Comparison of ENCODE assay signal across 8 mouse cellular contexts in genomic region chr14:20703461-20703860, GRCm38 (mm10). TPM values are rescaled to one million over a fixed set of nuclear protein-coding genes. Genes with fewer than 3 reads are reported as not detected.
DNase-seq lines count a peak whose midpoint lies in the region; ATAC-seq and TF ChIP-seq lines count a peak whose summit lies in the region.
"Not testable (repeated sequence)": the region's sequence is repeated elsewhere in the genome, so short reads cannot be mapped to it uniquely, and the experiment has no call there.

No protein-coding gene starts in this region.

- not testable (repeated sequence) for ATAC-seq in embryonic facial prominence, embryonic 11.5 days (replicated peaks; ENCODE audit: insufficient number of reproducible peaks, low FRiP score, low TSS enrichment, low read depth); forebrain, embryonic 16.5 days; hindbrain, embryonic 11.5 days (ENCODE audit: low FRiP score); kidney, embryonic 15.5 days (replicated peaks; ENCODE audit: low FRiP score); liver, embryonic 12.5 days; neural tube, embryonic 15.5 days (ENCODE audit: low FRiP score)

- TF ChIP-seq CTCF in C2C12 (IDR thresholded peaks at IDR 0.05; ENCODE audit: control insufficient read depth, insufficient read depth, insufficient read length): not testable (repeated sequence)

- peak overlapping the region; percentile 58 for H3K4me2 ChIP-seq in embryonic facial prominence, embryonic 11.5 days (ENCODE audit: low read depth, low read length)
- peak overlapping the region; percentile 64 for H3K4me2 ChIP-seq in forebrain, embryonic 16.5 days (ENCODE audit: low read length)
- peak overlapping the region; percentile 56 for H3K4me2 ChIP-seq in hindbrain, embryonic 11.5 days (replicated peaks; ENCODE audit: low read depth, low read length)
- H3K4me2 ChIP-seq in kidney, embryonic 15.5 days: peak overlapping the region; percentile 64
- H3K4me2 ChIP-seq in liver, embryonic 12.5 days: peak overlapping the region; percentile 79
- H3K4me2 ChIP-seq in neural tube, embryonic 15.5 days: peak overlapping the region; percentile 68

- peaks cover 58% of the 10 kb centered on the region for H3K79me3 ChIP-seq in C2C12 (ENCODE audit: low read depth)

- H3K36me3 ChIP-seq in C2C12 (ENCODE audit: control insufficient read depth, insufficient read depth): peaks cover 28% of the 10 kb centered on the region
- H3K36me3 ChIP-seq in embryonic facial prominence, embryonic 11.5 days (replicated peaks; ENCODE audit: control insufficient read depth, insufficient read depth, low read depth, low read length); forebrain, embryonic 16.5 days (ENCODE audit: control insufficient read depth, insufficient read depth); hindbrain, embryonic 11.5 days (ENCODE audit: control insufficient read depth, insufficient read depth, low read length): not testable (repeated sequence)
- H3K36me3 ChIP-seq in kidney, embryonic 15.5 days: peaks cover 36% of the 10 kb centered on the region
- H3K36me3 ChIP-seq in liver, embryonic 12.5 days: peaks cover 37% of the 10 kb centered on the region
- H3K36me3 ChIP-seq in midbrain, embryonic 10.5 days: peaks cover 37% of the 10 kb centered on the region
- peaks cover 12% of the 10 kb centered on the region for H3K36me3 ChIP-seq in neural tube, embryonic 15.5 days

- not testable (repeated sequence) for DNase-seq in embryonic facial prominence, embryonic 11.5 days (ENCODE audit: low spot score); hindbrain, embryonic 11.5 days (ENCODE audit: low spot score); midbrain, embryonic 10.5 days (ENCODE audit: low spot score)

- H3K79me2 ChIP-seq in C2C12 (ENCODE audit: control insufficient read depth, insufficient read depth): peaks cover 75% of the 10 kb centered on the region

- H3K9ac ChIP-seq in embryonic facial prominence, embryonic 11.5 days (replicated peaks; ENCODE audit: low read length): peak overlapping the region; percentile 79
- peak overlapping the region; percentile 87 for H3K9ac ChIP-seq in forebrain, embryonic 16.5 days (replicated peaks; ENCODE audit: low read depth, low read length)
- peak overlapping the region; percentile 88 for H3K9ac ChIP-seq in hindbrain, embryonic 11.5 days (ENCODE audit: low read depth, low read length)
- peak overlapping the region; percentile 90 for H3K9ac ChIP-seq in kidney, embryonic 15.5 days
- peak overlapping the region; percentile 87 for H3K9ac ChIP-seq in liver, embryonic 12.5 days
- H3K9ac ChIP-seq in neural tube, embryonic 15.5 days (replicated peaks): peak overlapping the region; percentile 81

- H3K27me3 ChIP-seq in C2C12 (ENCODE audit: control insufficient read depth, insufficient read depth, insufficient read length); embryonic facial prominence, embryonic 11.5 days (ENCODE audit: control insufficient read depth, insufficient read depth, low read length); forebrain, embryonic 16.5 days (replicated peaks; ENCODE audit: control insufficient read depth, insufficient read depth, low read length); hindbrain, embryonic 11.5 days (ENCODE audit: control insufficient read depth, insufficient read depth, low read length); kidney, embryonic 15.5 days; liver, embryonic 12.5 days (replicated peaks); midbrain, embryonic 10.5 days (ENCODE audit: low read depth, poor library complexity, severe bottlenecking); neural tube, embryonic 15.5 days (replicated peaks): not testable (repeated sequence)

- H3K4me1 ChIP-seq in embryonic facial prominence, embryonic 11.5 days (ENCODE audit: control insufficient read depth, insufficient read depth, low read length); hindbrain, embryonic 11.5 days (replicated peaks; ENCODE audit: control insufficient read depth, insufficient read depth, low read length): not testable (repeated sequence)
- peaks cover 41% of the 10 kb centered on the region for H3K4me1 ChIP-seq in forebrain, embryonic 16.5 days (replicated peaks; ENCODE audit: control insufficient read depth, insufficient read depth, low read length)
- H3K4me1 ChIP-seq in kidney, embryonic 15.5 days: peaks cover 45% of the 10 kb centered on the region
- peaks cover 58% of the 10 kb centered on the region for H3K4me1 ChIP-seq in liver, embryonic 12.5 days
- peaks cover 49% of the 10 kb centered on the region for H3K4me1 ChIP-seq in midbrain, embryonic 10.5 days
- peaks cover 57% of the 10 kb centered on the region for H3K4me1 ChIP-seq in neural tube, embryonic 15.5 days

- peak overlapping the region; percentile 84 for H3ac ChIP-seq in C2C12 (ENCODE audit: control insufficient read depth, insufficient read length, low read depth)

- H3K27ac ChIP-seq in embryonic facial prominence, embryonic 11.5 days (replicated peaks; ENCODE audit: low read depth, low read length): 0 out of 2 replicates have a peak overlapping the region, but pooled peaks have one; percentile 59
- H3K27ac ChIP-seq in forebrain, embryonic 16.5 days (ENCODE audit: low read length): peak overlapping the region; percentile 92
- H3K27ac ChIP-seq in hindbrain, embryonic 11.5 days (ENCODE audit: low read depth, low read length): peak overlapping the region; percentile 77
- H3K27ac ChIP-seq in kidney, embryonic 15.5 days: peak overlapping the region; percentile 95
- H3K27ac ChIP-seq in liver, embryonic 12.5 days: peak overlapping the region; percentile 92
- H3K27ac ChIP-seq in midbrain, embryonic 10.5 days (replicated peaks): peak overlapping the region; percentile 96
- H3K27ac ChIP-seq in neural tube, embryonic 15.5 days (replicated peaks): peak overlapping the region; percentile 91

- H3K9me3 ChIP-seq in embryonic facial prominence, embryonic 11.5 days (replicated peaks; ENCODE audit: control insufficient read depth, low read length); forebrain, embryonic 16.5 days (ENCODE audit: control insufficient read depth, low read length); hindbrain, embryonic 11.5 days (ENCODE audit: control insufficient read depth, low read length); kidney, embryonic 15.5 days (replicated peaks); liver, embryonic 12.5 days (replicated peaks); midbrain, embryonic 10.5 days (replicated peaks); neural tube, embryonic 15.5 days (replicated peaks): not testable (repeated sequence)

- H3K4me3 ChIP-seq in C2C12 (ENCODE audit: insufficient read depth, poor library complexity, severe bottlenecking): peak overlapping the region; percentile 84
- H3K4me3 ChIP-seq in embryonic facial prominence, embryonic 11.5 days (ENCODE audit: low read depth, low read length): peak overlapping the region; percentile 63
- H3K4me3 ChIP-seq in forebrain, embryonic 16.5 days (replicated peaks; ENCODE audit: low read length): peak overlapping the region; percentile 82
- H3K4me3 ChIP-seq in hindbrain, embryonic 11.5 days (ENCODE audit: low read depth, low read length): peak overlapping the region; percentile 71
- peak overlapping the region; percentile 81 for H3K4me3 ChIP-seq in kidney, embryonic 15.5 days (replicated peaks)
- peak overlapping the region; percentile 92 for H3K4me3 ChIP-seq in liver, embryonic 12.5 days
- H3K4me3 ChIP-seq in midbrain, embryonic 10.5 days: peak overlapping the region; percentile 85
- peak overlapping the region; percentile 88 for H3K4me3 ChIP-seq in neural tube, embryonic 15.5 days (replicated peaks)

- WGBS in embryonic facial prominence, embryonic 11.5 days: 15% methylated on average over 7 of the region's 8 CpGs
- WGBS in forebrain, embryonic 16.5 days: 10% methylated on average over 8 of the region's 8 CpGs
- WGBS in hindbrain, embryonic 11.5 days: 11% methylated on average over 8 of the region's 8 CpGs
- WGBS in kidney, embryonic 15.5 days: 4% methylated on average over 8 of the region's 8 CpGs
- 6% methylated on average over 8 of the region's 8 CpGs for WGBS in liver, embryonic 12.5 days (ENCODE audit: insufficient replicate concordance)
- WGBS in midbrain, embryonic 10.5 days: 13% methylated on average over 8 of the region's 8 CpGs
- 11% methylated on average over 8 of the region's 8 CpGs for WGBS in neural tube, embryonic 15.5 days

RNA-seq across cellular contexts. Expression of gene Chchd1, which starts 0.7 kb away (rescaled TPM):
- polyA plus RNA-seq in C2C12 (2012; fragmentation: generic; extraction: Trizol): 177 TPM
- 254 and 257 TPM in 2 replicates for polyA plus RNA-seq in embryonic facial prominence, embryonic 11.5 days (2014; fragmentation: Nextera tagmentation; extraction: Ambion mirVana)
- 175 and 187 TPM in 2 replicates for polyA plus RNA-seq in forebrain, embryonic 16.5 days (2015; fragmentation: Nextera tagmentation; extraction: Ambion mirVana)
- 210 and 223 TPM in 2 replicates for polyA plus RNA-seq in hindbrain, embryonic 11.5 days (2014; fragmentation: Nextera tagmentation; extraction: Ambion mirVana)
- 201 and 215 TPM in 2 replicates for polyA plus RNA-seq in kidney, embryonic 15.5 days (2015; fragmentation: Nextera tagmentation; extraction: Ambion mirVana)
- polyA plus RNA-seq in liver, embryonic 12.5 days (2016; fragmentation: Nextera tagmentation; extraction: Ambion mirVana): 178 and 187 TPM in 2 replicates
- polyA plus RNA-seq in midbrain, embryonic 10.5 days (2016; fragmentation: Nextera tagmentation; extraction: Ambion mirVana): 242 and 277 TPM in 2 replicates
- polyA plus RNA-seq in neural tube, embryonic 15.5 days (2015; fragmentation: Nextera tagmentation; extraction: Ambion mirVana): 173 and 194 TPM in 2 replicates

RNA-seq across cellular contexts. Expression of gene Zswim8, which starts 3.9 kb away (rescaled TPM):
- 74.0 TPM for polyA plus RNA-seq in C2C12 (2012; fragmentation: generic; extraction: Trizol)
- 21.6 and 24.3 TPM in 2 replicates for polyA plus RNA-seq in embryonic facial prominence, embryonic 11.5 days (2014; fragmentation: Nextera tagmentation; extraction: Ambion mirVana)
- polyA plus RNA-seq in forebrain, embryonic 16.5 days (2015; fragmentation: Nextera tagmentation; extraction: Ambion mirVana): 44.4 and 55.9 TPM in 2 replicates
- 25.2 and 32.7 TPM in 2 replicates for polyA plus RNA-seq in hindbrain, embryonic 11.5 days (2014; fragmentation: Nextera tagmentation; extraction: Ambion mirVana)
- 28.7 and 30.6 TPM in 2 replicates for polyA plus RNA-seq in kidney, embryonic 15.5 days (2015; fragmentation: Nextera tagmentation; extraction: Ambion mirVana)
- 10.7 and 11.1 TPM in 2 replicates for polyA plus RNA-seq in liver, embryonic 12.5 days (2016; fragmentation: Nextera tagmentation; extraction: Ambion mirVana)
- 26.1 and 34.4 TPM in 2 replicates for polyA plus RNA-seq in midbrain, embryonic 10.5 days (2016; fragmentation: Nextera tagmentation; extraction: Ambion mirVana)
- 39.1 and 43.0 TPM in 2 replicates for polyA plus RNA-seq in neural tube, embryonic 15.5 days (2015; fragmentation: Nextera tagmentation; extraction: Ambion mirVana)

RNA-seq across cellular contexts. Expression of gene Fut11, which starts 8.7 kb away (rescaled TPM):
- 6.3 TPM for polyA plus RNA-seq in C2C12 (2012; fragmentation: generic; extraction: Trizol)
- polyA plus RNA-seq in embryonic facial prominence, embryonic 11.5 days (2014; fragmentation: Nextera tagmentation; extraction: Ambion mirVana): 19.9 and 21.0 TPM in 2 replicates
- polyA plus RNA-seq in forebrain, embryonic 16.5 days (2015; fragmentation: Nextera tagmentation; extraction: Ambion mirVana): 21.6 and 23.3 TPM in 2 replicates
- 16.7 and 22.9 TPM in 2 replicates for polyA plus RNA-seq in hindbrain, embryonic 11.5 days (2014; fragmentation: Nextera tagmentation; extraction: Ambion mirVana)
- polyA plus RNA-seq in kidney, embryonic 15.5 days (2015; fragmentation: Nextera tagmentation; extraction: Ambion mirVana): 28.5 and 29.2 TPM in 2 replicates
- 10.2 and 11.5 TPM in 2 replicates for polyA plus RNA-seq in liver, embryonic 12.5 days (2016; fragmentation: Nextera tagmentation; extraction: Ambion mirVana)
- 18.3 and 21.4 TPM in 2 replicates for polyA plus RNA-seq in midbrain, embryonic 10.5 days (2016; fragmentation: Nextera tagmentation; extraction: Ambion mirVana)
- polyA plus RNA-seq in neural tube, embryonic 15.5 days (2015; fragmentation: Nextera tagmentation; extraction: Ambion mirVana): 30.0 and 31.5 TPM in 2 replicates

RNA-seq across cellular contexts. Expression of gene Sec24c, which starts 29.4 kb away (rescaled TPM):
- polyA plus RNA-seq in C2C12 (2012; fragmentation: generic; extraction: Trizol): 63.4 TPM
- 73.7 and 76.8 TPM in 2 replicates for polyA plus RNA-seq in embryonic facial prominence, embryonic 11.5 days (2014; fragmentation: Nextera tagmentation; extraction: Ambion mirVana)
- 96.8 and 101 TPM in 2 replicates for polyA plus RNA-seq in forebrain, embryonic 16.5 days (2015; fragmentation: Nextera tagmentation; extraction: Ambion mirVana)
- polyA plus RNA-seq in hindbrain, embryonic 11.5 days (2014; fragmentation: Nextera tagmentation; extraction: Ambion mirVana): 76.6 and 79.0 TPM in 2 replicates
- 98.3 and 106 TPM in 2 replicates for polyA plus RNA-seq in kidney, embryonic 15.5 days (2015; fragmentation: Nextera tagmentation; extraction: Ambion mirVana)
- polyA plus RNA-seq in liver, embryonic 12.5 days (2016; fragmentation: Nextera tagmentation; extraction: Ambion mirVana): 51.9 and 54.6 TPM in 2 replicates
- polyA plus RNA-seq in midbrain, embryonic 10.5 days (2016; fragmentation: Nextera tagmentation; extraction: Ambion mirVana): 103 and 114 TPM in 2 replicates
- 84.3 and 87.4 TPM in 2 replicates for polyA plus RNA-seq in neural tube, embryonic 15.5 days (2015; fragmentation: Nextera tagmentation; extraction: Ambion mirVana)

RNA-seq across cellular contexts. Expression of gene Ndst2, which starts 30.9 kb away (rescaled TPM):
- 13.5 TPM for polyA plus RNA-seq in C2C12 (2012; fragmentation: generic; extraction: Trizol)
- 23.3 and 24.5 TPM in 2 replicates for polyA plus RNA-seq in embryonic facial prominence, embryonic 11.5 days (2014; fragmentation: Nextera tagmentation; extraction: Ambion mirVana)
- 15.7 and 16.7 TPM in 2 replicates for polyA plus RNA-seq in forebrain, embryonic 16.5 days (2015; fragmentation: Nextera tagmentation; extraction: Ambion mirVana)
- 20.2 and 21.0 TPM in 2 replicates for polyA plus RNA-seq in hindbrain, embryonic 11.5 days (2014; fragmentation: Nextera tagmentation; extraction: Ambion mirVana)
- 27.3 and 31.6 TPM in 2 replicates for polyA plus RNA-seq in kidney, embryonic 15.5 days (2015; fragmentation: Nextera tagmentation; extraction: Ambion mirVana)
- polyA plus RNA-seq in liver, embryonic 12.5 days (2016; fragmentation: Nextera tagmentation; extraction: Ambion mirVana): 22.4 and 24.9 TPM in 2 replicates
- 24.0 and 26.2 TPM in 2 replicates for polyA plus RNA-seq in midbrain, embryonic 10.5 days (2016; fragmentation: Nextera tagmentation; extraction: Ambion mirVana)
- 17.1 and 19.3 TPM in 2 replicates for polyA plus RNA-seq in neural tube, embryonic 15.5 days (2015; fragmentation: Nextera tagmentation; extraction: Ambion mirVana)
